Mouse (Mus musculus) cortical plate, adult 2 months (tissue): Measurements from ENCODE around the gene Calml4.

ENCODE experiments used
- CTCF ChIP-seq: fragments of 200-500 bp; IDR thresholded peaks from 2 replicates; pipeline ENCODE4 v1.5.1; 2011; ENCODE audit warnings: mild to moderate bottlenecking, control low read depth, low read length; ENCODE audit not compliant: insufficient read depth; ENCODE audit errors: extremely low read depth
- POLR2A ChIP-seq: fragments of 200-500 bp; IDR thresholded peaks from 2 replicates; pipeline ENCODE4 v1.6.1; 2011; ENCODE audit warnings: mild to moderate bottlenecking, low read length, control low read depth; ENCODE audit not compliant: insufficient read depth; ENCODE audit errors: extremely low read depth

GRCm38 (mm10) chr9:62881871-62882270 lies 24.0 kb downstream of the Calml4 start:
- TF ChIP-seq CTCF, result no peak
- no peak for TF ChIP-seq POLR2A
